Mouse (Mus musculus): ENCODE measurements at regions not wholly inside any gene's neighbourhood (a gene's known extent, or its start where the extent isn't known, plus 50 kb on each side); places are given as distances from the start of the nearest gene placed in this dataset.
"Not testable (repeated sequence)": the region's sequence is repeated elsewhere in the genome, so short reads cannot be mapped to it uniquely, and the experiment has no call there.

DNA sequence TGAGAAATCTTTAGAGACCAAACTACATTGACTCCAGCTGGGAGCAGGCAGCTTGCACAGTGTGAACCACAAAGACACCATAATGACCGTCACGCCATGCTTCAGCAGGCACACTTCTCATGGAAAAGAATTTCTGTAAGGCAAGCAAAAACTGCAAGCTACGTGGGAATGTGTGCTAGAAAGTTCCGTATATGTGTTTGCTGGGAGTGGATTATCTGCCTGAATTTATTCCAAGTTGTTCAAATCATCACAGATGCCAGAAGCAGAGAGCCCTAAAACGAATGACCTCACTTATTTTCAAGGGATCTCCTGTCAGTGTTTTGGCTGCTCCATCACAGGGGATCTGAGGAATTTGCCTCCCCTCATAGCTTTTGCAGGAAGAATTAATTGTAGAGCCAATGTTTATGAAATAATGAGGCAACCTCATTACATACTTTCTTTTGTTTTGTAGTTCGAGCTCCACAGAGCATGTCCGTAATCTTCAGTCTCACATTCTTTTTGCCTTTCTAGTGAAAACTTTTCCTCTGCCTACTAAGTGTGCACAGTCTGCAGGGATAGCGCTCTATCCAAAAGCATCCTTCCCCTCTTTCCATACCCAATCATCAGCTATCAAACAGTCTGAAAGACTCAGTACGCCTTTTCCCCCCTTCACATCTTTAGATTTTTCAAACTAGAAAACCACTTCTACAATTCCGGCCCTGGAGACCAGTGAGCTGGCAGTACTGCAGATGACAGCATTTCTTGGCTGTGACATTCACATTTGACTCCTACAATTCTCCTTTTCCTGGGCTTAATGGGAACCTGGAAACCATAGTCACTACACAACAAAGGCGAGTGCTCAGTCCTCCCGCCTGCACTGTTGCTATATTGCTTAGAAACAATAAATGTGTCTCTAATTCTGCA is 898.0 kb downstream of the Ttll7 start:
- H3K36me3 ChIP-seq (ENCODE audit: control insufficient read depth, insufficient read depth, low read length, poor library complexity, severe bottlenecking), result no peaks in the 10 kb centered on the region
- H3K27me3 ChIP-seq (ENCODE audit: control insufficient read depth, insufficient read depth, low read length, poor library complexity, severe bottlenecking), result no peaks in the 10 kb centered on the region
- no peak for DNase-seq (ENCODE audit: low read depth, low spot score)

DNA sequence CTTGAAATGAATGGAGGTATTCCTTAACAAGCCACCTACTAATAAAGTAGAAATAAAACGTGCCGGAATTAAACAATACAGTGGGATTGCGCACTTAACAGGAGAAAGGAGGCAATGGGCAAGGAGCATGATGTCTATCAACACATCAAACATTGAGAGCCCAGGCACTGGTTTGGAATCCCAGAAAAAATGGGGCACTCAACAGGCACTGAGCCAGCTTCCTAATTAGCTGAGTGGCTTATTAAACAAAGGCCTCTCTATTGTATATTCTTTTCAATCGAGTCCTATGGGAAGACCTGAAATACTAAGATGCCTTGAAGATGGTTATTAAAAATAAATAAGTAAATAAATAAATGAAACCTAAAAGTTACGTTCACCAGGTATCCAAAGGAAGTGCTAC is 897.3 kb downstream of the Ttll7 start:
- DNase-seq (ENCODE audit: low read depth, low spot score), result no peak
- no peaks in the 10 kb centered on the region for H3K36me3 ChIP-seq (ENCODE audit: control insufficient read depth, insufficient read depth, low read length, poor library complexity, severe bottlenecking)
- H3K27me3 ChIP-seq (ENCODE audit: control insufficient read depth, insufficient read depth, low read length, poor library complexity, severe bottlenecking), result no peaks in the 10 kb centered on the region

DNA sequence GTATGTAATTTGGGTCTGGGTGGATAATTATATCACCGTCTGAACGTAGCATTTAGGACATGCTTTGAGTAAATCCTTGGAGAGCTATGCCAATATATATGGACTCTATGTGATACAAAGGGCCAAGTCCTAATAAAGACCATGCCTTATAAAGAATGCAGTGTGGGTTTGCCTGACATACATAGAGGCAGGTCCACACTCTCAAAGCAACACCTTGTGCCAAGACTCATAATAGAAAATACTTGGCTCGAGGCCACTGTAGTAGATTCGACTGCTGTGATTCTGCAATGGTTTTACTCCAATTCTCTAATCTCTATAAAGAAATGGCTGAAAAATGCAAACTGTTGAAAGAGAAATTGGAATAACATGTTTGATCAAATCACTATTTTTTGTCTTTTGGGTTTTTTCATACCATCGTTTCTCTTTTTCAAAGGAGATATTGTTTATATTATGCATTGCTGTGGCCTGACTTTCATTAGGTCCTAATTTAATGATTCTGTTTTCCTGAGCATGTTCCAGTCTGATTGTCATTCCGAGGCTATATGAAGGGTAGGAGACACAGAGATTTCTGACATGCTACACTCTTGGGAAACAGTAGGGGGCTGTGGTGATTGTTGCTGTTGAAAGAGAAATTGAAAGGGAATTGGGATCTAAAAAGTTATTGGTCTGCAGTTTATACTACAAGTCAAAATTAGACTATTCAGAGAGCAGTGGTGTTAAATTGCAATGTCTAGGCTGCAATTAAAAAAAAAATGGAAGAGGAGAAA is 884.7 kb downstream of the Ttll7 start:
- no peaks in the 10 kb centered on the region for H3K36me3 ChIP-seq (ENCODE audit: control insufficient read depth, insufficient read depth, low read length, poor library complexity, severe bottlenecking)
- no peaks in the 10 kb centered on the region for H3K27me3 ChIP-seq (ENCODE audit: control insufficient read depth, insufficient read depth, low read length, poor library complexity, severe bottlenecking)

DNA sequence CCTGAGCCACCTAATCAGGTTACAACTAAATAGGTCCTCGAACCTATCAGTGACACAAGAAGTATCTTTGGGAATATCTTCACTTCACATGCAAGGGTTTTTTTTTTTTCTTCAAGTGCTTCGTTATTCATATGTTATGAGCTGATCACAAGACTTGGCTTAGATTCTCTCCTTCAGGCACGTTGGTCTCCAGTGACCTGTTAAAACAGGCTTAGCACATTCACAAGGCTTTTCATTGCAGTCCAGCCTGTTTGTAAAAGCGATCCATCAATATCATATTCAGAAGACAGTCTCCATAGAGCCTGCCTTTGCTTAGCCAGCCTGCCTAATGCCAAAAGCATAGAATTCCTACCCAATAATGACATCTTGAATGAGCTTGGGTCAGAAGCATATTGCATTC is 864.2 kb downstream of the Ttll7 start:
- H3K27me3 ChIP-seq (ENCODE audit: control insufficient read depth, insufficient read depth, low read length, poor library complexity, severe bottlenecking), result no peaks in the 10 kb centered on the region
- no peaks in the 10 kb centered on the region for H3K36me3 ChIP-seq (ENCODE audit: control insufficient read depth, insufficient read depth, low read length, poor library complexity, severe bottlenecking)
- DNase-seq (ENCODE audit: low read depth, low spot score), result no peak

More for the DNA sequence above, 884.7 kb downstream of the Ttll7 start:
- DNase-seq (ENCODE audit: low read depth, low spot score), result no peak

DNA sequence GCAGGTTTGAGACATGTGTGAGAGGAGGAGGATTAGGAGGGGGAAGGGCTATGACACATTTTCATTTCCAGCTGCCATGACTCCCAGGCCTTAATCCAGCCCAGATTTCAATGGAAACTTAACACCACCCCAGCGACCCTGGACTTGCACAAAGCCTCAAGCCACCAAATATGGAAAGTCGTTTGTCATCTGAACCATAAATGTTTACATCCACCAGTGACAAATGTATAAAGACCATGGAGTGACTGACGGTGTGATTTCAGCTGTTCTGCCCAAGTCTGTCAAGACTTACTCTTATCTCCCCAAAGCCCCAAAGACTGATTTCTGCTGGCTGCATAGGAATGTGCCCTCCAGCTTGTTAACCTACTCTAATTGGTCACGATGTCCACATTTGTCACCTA is 855.2 kb downstream of the Ttll7 start:
- no peak for DNase-seq (ENCODE audit: low read depth, low spot score)
- no peaks in the 10 kb centered on the region for H3K27me3 ChIP-seq (ENCODE audit: control insufficient read depth, insufficient read depth, low read length, poor library complexity, severe bottlenecking)
- H3K36me3 ChIP-seq (ENCODE audit: control insufficient read depth, insufficient read depth, low read length, poor library complexity, severe bottlenecking), result no peaks in the 10 kb centered on the region

DNA sequence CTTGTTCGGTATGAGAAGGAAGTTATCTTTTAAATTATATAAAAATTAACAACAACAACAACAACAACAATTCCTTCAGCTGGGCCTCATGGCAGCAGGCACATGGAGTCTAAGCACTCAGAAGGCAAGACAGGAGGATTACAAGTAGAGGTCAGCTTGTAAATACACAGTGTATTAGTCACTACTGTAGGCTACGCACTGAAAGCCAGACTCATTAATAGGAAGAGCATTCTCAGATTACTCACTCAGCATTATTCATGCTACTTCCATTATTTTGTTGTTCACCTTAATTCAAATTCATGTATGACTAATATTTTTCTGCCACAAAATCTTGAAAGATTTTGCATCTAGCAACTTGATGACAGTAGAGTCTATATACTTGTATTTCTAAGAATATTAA is 831.6 kb downstream of the Ttll7 start:
- Histone ChIP-seq H3K36me3 (ENCODE audit: control insufficient read depth, insufficient read depth, low read length, poor library complexity, severe bottlenecking) (no peaks in the 10 kb centered on the region), H3K27me3 (ENCODE audit: control insufficient read depth, insufficient read depth, low read length, poor library complexity, severe bottlenecking) (no peaks in the 10 kb centered on the region)
- DNase-seq (ENCODE audit: low read depth, low spot score), result no peak

DNA sequence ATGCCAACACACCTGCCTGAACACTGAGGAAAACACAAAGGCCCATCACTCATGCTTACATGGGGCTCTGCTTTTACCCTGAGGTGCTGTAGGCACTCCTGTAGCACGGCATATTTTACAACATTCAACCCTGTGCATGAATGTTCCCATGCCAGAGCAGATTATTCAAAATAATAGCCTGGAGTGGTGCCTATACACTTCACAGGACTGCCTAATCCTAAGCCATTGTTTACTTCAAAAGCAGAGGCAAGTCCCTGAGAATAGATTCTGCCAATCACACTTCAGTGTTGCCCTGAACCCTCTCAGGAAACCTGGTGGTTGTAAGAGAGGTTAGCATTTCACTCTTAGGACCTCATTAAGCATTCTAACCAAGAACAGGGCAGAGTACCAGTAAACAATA is 828.1 kb downstream of the Ttll7 start:
- no peaks in the 10 kb centered on the region for H3K27me3 ChIP-seq (ENCODE audit: control insufficient read depth, insufficient read depth, low read length, poor library complexity, severe bottlenecking)
- no peaks in the 10 kb centered on the region for H3K36me3 ChIP-seq (ENCODE audit: control insufficient read depth, insufficient read depth, low read length, poor library complexity, severe bottlenecking)
- no peak for DNase-seq (ENCODE audit: low read depth, low spot score)

DNA sequence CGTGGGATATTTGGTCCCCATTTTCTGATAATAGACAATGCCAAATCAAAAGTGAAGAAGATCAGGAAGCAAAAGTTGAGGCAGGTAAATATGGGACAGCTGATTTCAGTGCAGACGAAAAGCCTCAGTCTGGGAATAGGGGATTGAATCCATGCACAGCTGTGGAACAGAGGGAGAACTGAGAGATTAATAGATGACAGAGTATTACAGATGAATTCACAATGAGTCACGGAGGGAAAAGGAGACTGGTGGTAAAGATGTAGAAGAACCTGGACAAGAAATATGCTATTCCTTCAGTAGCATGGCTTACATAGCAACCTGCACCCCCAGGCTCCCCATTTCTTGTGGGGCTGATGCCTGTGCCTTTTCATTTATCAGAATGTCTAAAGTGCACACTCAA is 810.4 kb downstream of the Ttll7 start:
- Histone ChIP-seq H3K27me3 (ENCODE audit: control insufficient read depth, insufficient read depth, low read length, poor library complexity, severe bottlenecking) (no peaks in the 10 kb centered on the region), H3K36me3 (ENCODE audit: control insufficient read depth, insufficient read depth, low read length, poor library complexity, severe bottlenecking) (no peaks in the 10 kb centered on the region)
- no peak for DNase-seq (ENCODE audit: low read depth, low spot score)

DNA sequence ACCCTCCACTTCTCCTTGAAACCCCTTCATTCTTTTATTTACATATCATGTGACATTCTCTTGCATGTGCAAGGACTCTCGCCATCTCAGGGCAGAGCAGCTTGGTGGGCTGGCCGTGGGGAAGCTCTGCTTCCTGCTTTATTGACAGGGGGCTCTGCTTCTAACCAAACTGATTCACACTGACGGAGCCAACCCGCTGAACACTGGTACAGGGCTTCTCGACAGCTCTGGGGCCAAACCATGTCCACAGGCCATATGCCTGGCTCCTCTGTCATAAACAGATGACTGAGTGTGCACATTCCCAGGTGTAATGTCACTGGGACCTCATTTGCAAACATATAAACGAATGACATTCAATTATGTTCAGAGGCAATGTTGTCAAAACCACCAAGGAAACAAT is 800.7 kb downstream of the Ttll7 start:
- H3K36me3 ChIP-seq (ENCODE audit: control insufficient read depth, insufficient read depth, low read length, poor library complexity, severe bottlenecking), result no peaks in the 10 kb centered on the region
- no peak for DNase-seq (ENCODE audit: low read depth, low spot score)
- H3K27me3 ChIP-seq (ENCODE audit: control insufficient read depth, insufficient read depth, low read length, poor library complexity, severe bottlenecking), result no peaks in the 10 kb centered on the region

DNA sequence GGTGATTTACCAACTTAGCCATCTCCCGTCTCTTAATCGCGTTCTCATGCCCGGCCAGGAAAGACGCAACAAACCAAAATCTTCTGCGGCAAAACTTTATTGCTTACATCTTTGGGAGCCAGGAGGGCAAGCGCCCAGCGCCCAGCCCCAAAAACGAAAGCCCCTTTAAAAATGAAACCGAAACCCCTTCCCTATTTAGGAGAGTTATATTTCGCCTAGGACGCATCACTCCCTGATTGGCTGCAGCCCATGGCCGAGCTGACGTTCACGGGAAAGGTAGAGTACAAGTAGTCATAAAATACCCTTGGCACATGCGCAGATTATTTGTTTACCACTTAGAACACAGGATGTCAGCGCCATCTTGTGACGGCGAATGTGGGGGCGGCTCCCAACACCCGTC is 783.3 kb downstream of the Ttll7 start:
- DNase-seq (ENCODE audit: low read depth, low spot score); H3K27me3 ChIP-seq (ENCODE audit: control insufficient read depth, insufficient read depth, low read length, poor library complexity, severe bottlenecking); H3K36me3 ChIP-seq (ENCODE audit: control insufficient read depth, insufficient read depth, low read length, poor library complexity, severe bottlenecking): not testable (repeated sequence)

DNA sequence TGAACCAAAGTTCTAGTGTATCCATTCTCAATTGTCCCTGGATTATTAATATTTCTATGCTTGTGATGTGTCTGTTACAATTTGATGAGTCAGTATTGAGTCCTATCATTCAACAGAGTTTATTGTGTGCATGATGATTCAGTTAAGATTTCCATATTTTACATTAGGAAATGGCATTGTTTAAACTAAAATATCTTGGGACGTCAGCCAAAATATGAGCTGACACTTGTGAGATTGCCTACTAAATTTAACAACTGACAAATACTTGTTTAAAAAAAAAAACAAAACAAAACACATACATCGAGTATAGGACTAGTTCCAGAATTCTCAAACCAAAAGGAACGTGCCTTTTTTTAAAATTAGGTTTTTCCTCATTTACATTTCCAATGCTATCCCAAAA is 779.0 kb downstream of the Ttll7 start:
- Histone ChIP-seq H3K36me3 (ENCODE audit: control insufficient read depth, insufficient read depth, low read length, poor library complexity, severe bottlenecking) (no peaks in the 10 kb centered on the region), H3K27me3 (ENCODE audit: control insufficient read depth, insufficient read depth, low read length, poor library complexity, severe bottlenecking) (no peaks in the 10 kb centered on the region)
- DNase-seq (ENCODE audit: low read depth, low spot score), result no peak

DNA sequence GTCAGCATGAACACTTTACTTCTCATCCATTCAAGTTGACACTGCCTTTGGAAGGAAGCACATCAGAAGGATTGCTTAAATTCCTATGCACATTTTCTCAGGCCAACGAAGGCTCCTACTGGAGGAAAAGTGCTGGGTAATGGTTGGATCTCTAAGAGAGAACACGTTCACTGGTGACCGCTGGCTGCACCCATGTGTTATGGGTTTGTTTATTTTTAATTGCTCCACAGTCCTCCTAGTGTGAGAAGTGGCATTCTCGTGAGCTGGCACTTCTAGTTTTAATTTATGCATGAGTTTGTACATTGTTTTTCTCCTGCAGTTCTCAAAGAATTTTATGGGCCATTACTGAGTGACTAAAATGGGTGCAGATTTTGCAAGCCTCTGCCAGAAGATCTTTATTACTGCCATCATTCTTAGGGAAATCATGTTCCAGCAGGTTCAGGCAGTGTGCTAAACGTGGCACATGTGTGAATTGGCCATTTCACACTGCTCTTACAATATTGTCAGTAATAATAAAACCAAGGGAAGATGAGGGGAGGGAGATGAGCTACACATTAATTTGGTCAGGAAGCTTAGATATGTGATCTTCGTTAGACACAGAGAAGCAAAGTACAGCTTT is 731.6 kb downstream of the Ttll7 start:
- H3K36me3 ChIP-seq (ENCODE audit: control insufficient read depth, insufficient read depth, low read length, poor library complexity, severe bottlenecking), result no peaks in the 10 kb centered on the region
- no peak for DNase-seq (ENCODE audit: low read depth, low spot score)
- no peaks in the 10 kb centered on the region for H3K27me3 ChIP-seq (ENCODE audit: control insufficient read depth, insufficient read depth, low read length, poor library complexity, severe bottlenecking)

DNA sequence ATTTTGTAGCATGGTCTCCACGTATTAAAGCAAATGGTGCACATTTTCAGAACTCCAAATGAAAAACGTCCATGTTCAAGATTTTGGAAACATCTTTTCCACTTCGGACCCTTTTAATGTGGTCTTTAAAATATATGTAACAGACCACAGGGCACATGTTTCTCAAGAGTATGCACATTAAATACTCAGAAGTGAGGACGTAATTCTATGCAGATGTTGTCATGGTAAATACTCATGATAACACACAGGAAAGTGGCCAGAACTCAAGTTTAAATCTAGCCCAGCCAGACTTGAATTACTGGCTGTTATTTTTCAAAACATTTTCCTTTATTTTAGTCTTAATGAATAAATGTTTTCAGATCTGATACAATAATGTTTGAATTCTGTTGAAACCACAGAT is 719.7 kb downstream of the Ttll7 start:
- Histone ChIP-seq H3K27me3 (ENCODE audit: control insufficient read depth, insufficient read depth, low read length, poor library complexity, severe bottlenecking) (no peaks in the 10 kb centered on the region), H3K36me3 (ENCODE audit: control insufficient read depth, insufficient read depth, low read length, poor library complexity, severe bottlenecking) (no peaks in the 10 kb centered on the region)
- no peak for DNase-seq (ENCODE audit: low read depth, low spot score)

DNA sequence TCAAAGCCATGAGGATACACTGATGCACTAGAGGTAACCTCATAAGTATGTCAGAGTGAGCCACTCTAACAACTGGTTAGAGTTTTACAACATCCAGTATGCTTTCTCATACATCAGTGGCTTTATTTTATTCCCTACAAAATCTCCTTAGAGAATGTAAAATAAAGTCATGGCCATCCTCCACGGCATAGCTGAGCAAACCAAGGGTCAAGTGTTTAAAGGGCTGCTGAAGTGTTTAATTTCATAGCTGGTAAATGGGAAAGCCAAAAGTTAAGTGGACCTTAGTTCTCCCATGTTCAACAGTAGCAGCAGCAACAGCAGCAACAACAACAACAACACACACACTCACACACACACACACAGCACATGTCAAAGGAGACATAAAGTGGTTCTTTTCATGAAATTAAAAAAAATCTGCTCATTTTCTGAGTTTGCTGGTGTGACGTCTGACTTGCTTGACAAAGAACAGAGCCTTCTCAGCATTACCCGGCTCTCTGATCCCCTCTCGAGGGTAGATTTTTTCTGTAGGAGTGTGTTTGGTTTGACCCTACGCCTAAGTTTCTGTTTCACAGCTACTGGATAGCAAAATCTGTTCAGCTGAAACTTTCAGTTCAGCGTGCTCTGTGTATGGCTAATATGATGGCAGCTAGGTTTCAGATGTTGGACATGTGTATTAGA is 693.3 kb downstream of the Ttll7 start:
- H3K36me3 ChIP-seq (ENCODE audit: control insufficient read depth, insufficient read depth, low read length, poor library complexity, severe bottlenecking), result no peaks in the 10 kb centered on the region

DNA sequence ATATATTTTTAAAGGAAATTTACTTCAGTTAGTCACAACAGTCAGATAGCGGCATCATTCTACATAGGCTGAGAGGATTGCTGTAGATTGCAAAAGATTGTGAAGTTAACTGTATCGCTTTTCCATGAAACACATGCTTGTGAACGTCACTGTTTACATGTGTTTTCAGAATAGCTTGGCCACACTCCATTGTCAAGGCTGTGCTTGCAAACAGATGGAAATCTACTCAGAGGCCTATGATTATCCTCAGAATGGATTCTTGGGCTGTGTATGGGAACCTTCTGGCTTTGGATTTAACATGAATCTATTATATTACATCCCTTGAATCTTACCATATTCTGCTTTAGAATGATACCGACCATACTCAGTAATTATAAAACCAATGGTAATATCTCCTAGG is 690.1 kb downstream of the Ttll7 start:
- Histone ChIP-seq H3K36me3 (ENCODE audit: control insufficient read depth, insufficient read depth, low read length, poor library complexity, severe bottlenecking) (no peaks in the 10 kb centered on the region), H3K27me3 (ENCODE audit: control insufficient read depth, insufficient read depth, low read length, poor library complexity, severe bottlenecking) (no peaks in the 10 kb centered on the region)
- no peak for DNase-seq (ENCODE audit: low read depth, low spot score)

More for the DNA sequence above, 693.3 kb downstream of the Ttll7 start:
- H3K27me3 ChIP-seq (ENCODE audit: control insufficient read depth, insufficient read depth, low read length, poor library complexity, severe bottlenecking), result no peaks in the 10 kb centered on the region
- DNase-seq (ENCODE audit: low read depth, low spot score), result no peak
